18 mouse cellular contexts compared by ENCODE assay signal in genomic region chr4:76656734-76657133, GRCm38 (mm10).
"Had no signal": no experiment of that assay in that cellular context is flagged by ENCODE, and none has a peak within 500 bp of the region (broad histone marks: within the 10 kb centered on the region; RNA-seq: fewer than 3 reads in every experiment).

No protein-coding gene starts in this region.

- H3K4me3 ChIP-seq: liver, embryonic 12.5 days; lung, embryonic 15.5 days; midbrain, embryonic 10.5 days; midbrain, embryonic 12.5 days; myocyte; neural tube, embryonic 13.5 days; neural tube, embryonic 15.5 days had no signal

- H3K27me3 ChIP-seq: liver, embryonic 12.5 days; midbrain, embryonic 12.5 days; neural tube, embryonic 13.5 days; neural tube, embryonic 15.5 days had no signal

- ATAC-seq: liver, embryonic 12.5 days; midbrain, embryonic 16.5 days had no signal

- H3K9ac ChIP-seq: liver, embryonic 12.5 days; liver, embryonic 14.5 days; lung, embryonic 15.5 days; midbrain, embryonic 12.5 days; neural tube, embryonic 13.5 days; neural tube, embryonic 15.5 days had no signal

- H3K4me1 ChIP-seq: liver, embryonic 12.5 days; lung, embryonic 15.5 days; midbrain, embryonic 10.5 days; midbrain, embryonic 12.5 days; neural tube, embryonic 13.5 days; neural tube, embryonic 15.5 days had no signal

- H3K36me3 ChIP-seq: liver, embryonic 12.5 days; lung, embryonic 15.5 days; midbrain, embryonic 10.5 days; midbrain, embryonic 12.5 days; neural tube, embryonic 13.5 days; neural tube, embryonic 15.5 days had no signal

- H3K9me3 ChIP-seq: liver, embryonic 12.5 days; lung, embryonic 15.5 days; midbrain, embryonic 10.5 days; midbrain, embryonic 12.5 days; neural tube, embryonic 13.5 days; neural tube, embryonic 15.5 days had no signal

- DNase-seq: midbrain, embryonic 14.5 days; retina, postnatal 1 day; right cerebral cortex, adult 18-20 months; right cerebral cortex, postnatal 25 days; right cerebral cortex, postnatal 4 days; spleen, adult 18-20 months; thymus, adult 18-20 months; thymus, postnatal 14 days; thymus, postnatal 36 days had no signal

- H3K4me2 ChIP-seq: liver, embryonic 12.5 days; lung, embryonic 15.5 days; midbrain, embryonic 12.5 days; neural tube, embryonic 13.5 days; neural tube, embryonic 15.5 days had no signal

- H3K27ac ChIP-seq: liver, embryonic 12.5 days; liver, embryonic 14.5 days; lung, embryonic 15.5 days; midbrain, embryonic 10.5 days; midbrain, embryonic 12.5 days; neural tube, embryonic 13.5 days; neural tube, embryonic 15.5 days had no signal
